Mouse (Mus musculus): ENCODE data around the gene Car6. TPM values are rescaled to one million over a fixed set of nuclear protein-coding genes. Genes with fewer than 3 reads are reported as not detected.

Car6 gene
- total RNA-seq, 2 experiments from 2014 or later: not detected

DNA sequence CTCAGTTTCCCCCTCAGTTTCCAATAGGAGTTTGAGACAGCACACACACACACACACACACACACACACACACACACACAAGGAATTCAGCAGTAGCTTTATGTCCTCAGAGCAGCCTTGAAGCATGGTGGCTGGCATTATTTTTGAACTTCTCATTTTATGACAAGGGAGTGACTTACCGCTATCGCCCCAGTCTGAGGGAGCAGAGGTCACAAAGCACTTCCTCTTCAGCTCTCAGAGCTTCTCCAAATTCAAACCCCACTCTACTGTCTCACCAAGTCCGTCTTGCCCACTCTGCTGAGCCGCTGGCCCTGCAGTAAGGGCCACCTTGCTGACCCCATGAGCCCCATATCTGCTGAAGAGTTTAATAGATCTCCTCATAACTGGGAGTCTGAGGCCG is 1.6 kb upstream of the Car6 start:
- peak; percentile 92 for ATAC-seq (replicated peaks; ENCODE audit: poor library complexity, severe bottlenecking)

DNA sequence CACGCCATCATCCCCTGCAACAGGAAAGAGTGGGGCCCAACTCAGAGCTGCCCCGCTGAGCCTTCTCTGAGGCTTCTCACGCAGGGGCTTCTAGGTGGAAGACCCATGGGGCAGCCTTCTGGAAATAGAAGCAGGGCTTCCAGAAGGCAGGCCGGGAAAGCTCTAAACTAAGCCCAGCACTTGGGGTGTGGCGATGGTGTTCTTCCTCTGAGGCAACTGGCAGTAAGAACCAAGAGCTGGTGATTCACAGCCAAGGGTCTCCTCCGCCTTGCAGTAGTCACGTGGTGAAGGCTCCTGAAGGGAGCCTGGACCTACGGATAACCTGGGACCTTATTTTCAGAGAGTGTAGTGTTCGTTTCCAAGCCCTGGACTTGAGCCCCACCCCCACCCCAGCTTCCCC is 2.9 kb downstream of the Car6 start:
- no peak for ATAC-seq (replicated peaks; ENCODE audit: poor library complexity, severe bottlenecking)

DNA sequence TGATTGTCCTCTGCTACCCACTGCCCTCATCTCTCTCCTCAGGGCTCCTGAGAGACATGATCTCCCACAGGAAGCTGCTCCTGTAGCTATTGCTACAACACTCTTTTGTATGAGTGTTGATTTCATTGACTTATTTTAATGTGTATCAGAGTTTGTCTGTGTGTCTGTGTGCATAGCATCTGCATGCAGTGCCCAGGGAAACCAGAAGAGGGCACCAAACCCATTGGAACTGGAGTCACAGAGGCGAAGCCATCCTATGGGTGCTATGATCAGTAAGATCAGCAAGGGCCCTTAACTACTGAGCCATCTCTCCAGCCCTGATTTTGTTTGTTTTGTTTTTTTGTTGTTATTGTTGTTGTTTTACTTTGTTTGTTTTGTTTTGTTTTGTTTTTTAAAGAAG is 7.2 kb downstream of the Car6 start:
- ATAC-seq (replicated peaks; ENCODE audit: poor library complexity, severe bottlenecking): peak; percentile 84

DNA sequence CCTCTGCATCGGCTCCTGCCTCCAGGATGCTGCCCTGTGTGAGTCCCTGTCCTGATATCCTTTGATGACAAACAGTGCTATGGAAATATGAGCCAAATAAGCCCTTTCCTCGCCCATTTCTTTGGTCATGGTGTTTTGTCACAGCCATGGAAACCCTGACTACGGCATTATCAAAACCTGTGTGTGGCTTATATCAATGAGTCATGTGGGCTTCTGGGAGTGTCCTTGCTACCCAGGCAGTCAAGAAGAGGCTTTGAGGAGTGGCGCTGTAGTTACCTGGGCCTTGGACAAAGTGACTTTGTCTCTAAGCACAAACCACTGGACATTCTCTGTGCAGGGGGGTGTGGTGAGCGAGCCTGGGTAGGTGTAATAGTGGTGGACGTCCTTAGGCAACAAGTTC is 8.9 kb downstream of the Car6 start:
- no peak for ATAC-seq (replicated peaks; ENCODE audit: poor library complexity, severe bottlenecking)

DNA sequence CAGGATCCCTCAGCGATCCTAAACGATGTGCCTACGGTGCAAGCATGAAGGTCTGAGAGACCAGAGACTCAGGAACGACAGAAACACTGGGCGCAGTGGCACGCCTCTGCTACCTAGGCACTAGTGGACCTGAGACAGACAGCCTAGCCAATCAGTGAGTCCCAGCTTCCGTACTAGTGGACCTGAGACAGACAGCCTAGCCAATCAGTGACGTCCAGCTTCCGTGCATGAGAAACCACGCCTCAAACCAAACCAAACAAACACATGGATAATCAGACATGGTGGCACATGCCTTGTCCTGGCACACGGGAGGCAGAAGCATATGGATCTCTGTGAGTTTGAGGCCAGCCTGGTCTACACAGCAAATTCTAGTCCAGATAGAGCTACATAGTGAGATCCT is 12.9 kb downstream of the Car6 start:
- ATAC-seq (replicated peaks; ENCODE audit: poor library complexity, severe bottlenecking): no peak

DNA sequence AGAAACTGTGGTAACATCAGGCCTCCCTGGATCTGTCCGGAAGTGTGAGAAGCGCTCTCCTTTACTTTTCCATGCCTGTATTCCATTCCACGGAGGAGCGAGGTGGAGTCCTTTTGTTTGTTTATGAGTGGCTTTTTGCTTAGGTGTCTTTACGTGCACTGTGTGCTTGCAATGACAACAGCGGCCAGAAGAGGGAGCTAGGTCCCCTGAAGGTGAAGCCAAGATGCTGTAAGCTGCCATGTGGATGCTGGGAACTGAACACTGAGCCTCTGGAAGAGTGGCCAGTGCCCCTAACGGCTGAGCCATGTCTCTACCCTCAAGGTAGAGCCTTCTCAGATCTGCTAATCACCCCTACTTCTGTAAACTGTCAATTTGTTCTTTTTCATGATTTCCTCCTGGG is 19.8 kb downstream of the Car6 start:
- no peak for ATAC-seq (replicated peaks; ENCODE audit: poor library complexity, severe bottlenecking)

DNA sequence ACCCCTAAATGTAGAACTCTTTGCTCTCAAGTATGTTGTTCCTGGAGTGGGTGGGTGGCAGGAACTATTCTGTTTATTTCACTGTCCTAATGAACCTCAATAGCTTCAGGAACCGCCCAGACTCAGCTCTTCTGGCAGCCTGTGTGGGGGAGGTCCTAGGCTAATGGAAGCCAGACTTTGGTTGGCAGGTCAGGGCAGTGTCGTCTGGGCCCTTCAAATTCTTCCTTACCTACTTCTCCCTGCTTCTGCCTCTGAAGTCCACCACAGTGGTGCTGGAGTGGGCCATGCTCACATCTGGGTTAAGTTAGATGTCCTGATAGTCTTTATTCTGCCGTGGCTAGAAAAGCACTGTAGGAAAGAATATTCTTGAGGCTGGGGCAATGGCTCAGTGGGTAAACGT is 23.0 kb downstream of the Car6 start:
- ATAC-seq (replicated peaks; ENCODE audit: poor library complexity, severe bottlenecking): no peak

DNA sequence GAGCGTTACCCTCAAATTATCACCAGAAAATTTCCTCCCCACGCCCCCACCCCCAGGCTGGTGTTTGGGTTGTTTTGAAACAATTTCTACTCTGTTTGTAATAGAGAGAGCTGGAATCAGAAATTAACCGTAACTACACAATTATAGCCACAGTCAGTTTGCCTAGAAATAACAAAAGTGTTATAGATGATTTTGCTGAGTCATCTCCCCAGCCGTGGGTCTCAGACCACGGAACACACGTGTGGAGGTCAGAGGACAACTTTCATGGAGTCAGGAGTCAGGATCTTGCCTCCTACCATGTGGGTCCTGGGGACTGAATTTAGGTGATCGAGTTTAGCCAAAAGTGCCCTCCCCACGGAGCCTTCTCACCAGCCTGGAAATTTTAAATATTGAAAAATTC is 24.0 kb downstream of the Car6 start:
- ATAC-seq (replicated peaks; ENCODE audit: poor library complexity, severe bottlenecking): no peak

DNA sequence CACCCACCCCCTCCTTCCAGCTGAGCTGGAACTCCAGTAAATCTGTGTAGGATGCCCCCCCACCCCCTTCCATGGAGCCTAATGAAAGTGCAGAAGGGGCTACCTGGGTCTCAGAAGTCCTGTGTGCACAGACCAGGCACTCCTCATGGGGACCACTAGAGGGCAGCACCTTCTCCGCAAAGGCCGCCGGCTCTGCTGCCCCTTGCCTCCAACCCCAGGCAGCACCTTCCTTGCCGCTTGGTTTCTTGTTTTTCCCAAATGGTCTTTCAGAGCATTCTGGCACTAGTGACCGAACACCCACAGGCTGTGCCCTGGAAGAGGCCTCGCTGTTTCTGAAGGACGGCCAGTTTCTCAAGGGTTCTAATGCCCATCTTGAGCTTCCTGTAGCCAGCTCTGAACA is 24.6 kb downstream of the Car6 start:
- ATAC-seq (replicated peaks; ENCODE audit: poor library complexity, severe bottlenecking): peak; percentile 89

DNA sequence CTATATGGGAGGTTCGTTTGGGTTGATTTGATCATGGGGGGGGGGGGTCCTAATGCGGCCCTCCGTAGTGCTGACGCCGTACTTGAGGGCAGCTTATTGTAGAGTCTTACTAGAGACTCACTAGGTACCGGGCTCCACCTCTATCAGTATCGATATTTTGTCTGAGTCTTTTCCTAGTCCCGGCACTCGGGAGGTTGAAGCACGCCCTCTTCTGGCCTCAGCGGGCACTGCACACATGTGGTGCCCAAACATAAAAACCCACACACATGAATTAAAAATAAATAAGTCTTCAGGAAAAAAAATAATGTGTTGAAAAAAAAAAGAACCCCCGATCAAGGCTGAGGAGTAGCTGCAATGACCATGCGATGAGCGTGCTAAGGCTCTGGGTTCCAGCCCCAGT is 27.1 kb downstream of the Car6 start:
- ATAC-seq (replicated peaks; ENCODE audit: poor library complexity, severe bottlenecking): no peak

DNA sequence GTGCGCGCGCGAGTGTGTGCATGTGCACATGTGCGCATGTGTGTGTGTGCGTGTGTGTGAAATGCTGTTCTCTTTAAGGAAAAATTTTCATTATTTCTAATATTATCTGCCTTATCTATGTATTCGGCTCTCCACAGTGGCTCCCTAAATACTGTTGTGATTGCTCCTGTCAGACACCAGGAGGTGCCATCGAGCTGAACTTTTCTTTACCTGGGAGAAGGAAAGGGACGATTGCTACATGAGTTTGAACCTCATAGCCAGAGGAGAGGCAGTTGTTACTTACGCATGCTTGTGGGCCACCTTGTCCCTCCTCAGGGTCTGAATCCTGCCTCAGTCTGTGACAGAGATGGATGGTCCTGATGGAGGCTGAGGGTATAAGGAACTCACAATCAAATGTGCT is 27.9 kb downstream of the Car6 start:
- peak; percentile 73 for ATAC-seq (replicated peaks; ENCODE audit: poor library complexity, severe bottlenecking)

DNA sequence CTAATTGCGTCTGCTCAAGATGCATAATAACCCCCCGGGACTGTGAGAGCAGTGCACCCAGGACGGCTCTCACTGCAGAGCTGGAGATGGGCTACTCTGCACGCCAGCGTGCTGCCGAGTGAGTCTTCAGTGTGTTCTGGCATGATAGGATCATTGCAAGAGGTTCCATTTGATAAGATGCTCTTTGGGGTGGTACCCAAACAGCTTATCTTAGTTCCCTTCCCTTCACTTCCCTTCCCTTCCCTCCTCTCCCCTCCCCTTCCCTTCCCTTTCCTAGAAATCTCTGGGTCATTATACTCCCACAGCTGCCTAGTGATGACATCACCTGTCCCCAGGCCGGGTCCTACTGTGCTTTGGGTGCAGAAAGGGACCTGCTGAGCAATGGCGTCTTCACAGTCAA is 29.0 kb downstream of the Car6 start:
- ATAC-seq (replicated peaks; ENCODE audit: poor library complexity, severe bottlenecking): no peak

DNA sequence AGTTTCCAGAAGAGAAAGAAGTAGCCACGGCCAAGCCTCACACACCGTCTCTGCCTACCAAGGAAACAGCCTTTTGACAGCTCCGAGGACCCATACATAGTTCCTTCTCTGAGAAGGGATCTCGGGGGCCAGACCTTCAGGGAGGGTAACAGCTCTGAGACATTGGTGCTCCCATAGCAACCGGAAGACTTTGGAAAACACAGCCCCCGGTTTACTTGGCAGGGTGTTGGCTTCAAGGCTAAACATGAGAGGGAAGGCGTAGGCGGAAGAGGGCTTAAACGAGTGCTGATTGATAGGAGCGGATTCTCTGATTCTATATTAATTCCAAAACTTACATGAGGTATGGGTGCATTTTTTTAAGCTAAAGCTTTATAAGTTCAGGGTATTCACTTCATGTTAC is 32.7 kb downstream of the Car6 start:
- ATAC-seq (replicated peaks; ENCODE audit: poor library complexity, severe bottlenecking): no peak

DNA sequence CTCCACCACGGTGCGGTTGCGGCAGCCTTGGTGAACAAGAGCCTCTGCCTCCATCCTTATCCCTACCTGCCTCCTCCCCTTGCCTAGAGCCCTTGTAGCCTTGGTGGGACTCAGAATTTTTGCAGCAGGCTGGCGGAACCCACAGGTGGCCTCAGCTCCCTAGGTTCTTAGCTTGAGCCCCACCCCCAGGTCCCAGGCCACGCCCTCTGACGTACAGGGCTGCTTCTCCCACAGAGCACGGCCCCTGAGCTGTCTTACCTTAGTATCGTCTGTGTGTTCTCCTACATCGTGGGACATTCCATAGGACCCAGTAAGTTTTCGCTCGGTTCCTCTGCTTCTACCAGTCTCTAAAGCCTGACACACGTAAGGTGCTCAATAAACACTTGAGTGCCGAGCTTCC is 36.3 kb downstream of the Car6 start:
- ATAC-seq (replicated peaks; ENCODE audit: poor library complexity, severe bottlenecking): no peak

DNA sequence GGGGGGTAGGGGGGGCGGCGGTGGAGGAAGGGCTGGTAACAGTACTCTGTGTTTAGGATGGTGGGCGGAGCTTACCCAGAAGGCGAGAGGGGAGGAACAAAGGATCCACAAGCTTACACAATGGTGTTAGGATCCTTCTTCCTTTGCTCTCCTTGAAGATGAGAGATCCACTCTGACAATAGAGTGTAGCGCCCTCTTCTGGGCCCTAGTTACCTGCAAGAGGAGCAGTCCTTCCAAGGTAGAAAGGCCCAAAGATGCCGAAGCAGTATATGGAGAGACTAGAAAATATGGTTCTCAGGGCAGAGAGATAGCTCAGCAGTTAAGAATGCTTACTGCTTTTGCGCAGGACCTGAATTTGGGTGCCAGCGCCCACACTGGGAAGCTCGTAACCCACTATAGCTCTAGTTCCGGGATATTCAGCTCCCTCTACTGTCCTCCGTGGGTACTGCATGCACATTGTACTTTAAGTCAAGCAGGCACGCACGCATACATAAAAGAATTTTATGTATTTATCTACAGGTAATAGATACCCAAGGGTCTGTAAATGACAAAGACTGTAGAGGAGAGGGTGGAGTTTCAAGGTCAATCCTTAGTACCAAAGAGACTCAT is 38.5 kb downstream of the Car6 start:
- no peak for ATAC-seq (replicated peaks; ENCODE audit: poor library complexity, severe bottlenecking)

DNA sequence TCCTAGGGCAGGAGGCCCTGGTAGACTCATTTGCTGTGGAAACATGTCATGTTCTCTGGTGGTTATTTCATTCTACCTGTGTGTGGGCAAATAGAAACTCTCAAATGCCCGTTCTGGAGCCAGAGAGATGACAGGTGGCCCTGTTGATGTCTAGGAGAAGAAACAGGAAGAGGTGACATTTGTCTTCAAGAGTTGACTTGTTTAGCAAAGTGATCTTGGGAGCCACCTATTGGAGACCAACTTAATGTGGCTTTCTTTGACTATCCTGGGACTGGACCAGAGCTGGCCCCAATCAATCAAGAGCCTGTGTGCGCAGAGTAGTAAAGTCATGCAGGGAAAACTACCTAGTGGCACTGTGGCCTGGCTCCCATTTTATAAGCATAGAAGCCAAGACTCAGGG is 41.7 kb downstream of the Car6 start:
- ATAC-seq (replicated peaks; ENCODE audit: poor library complexity, severe bottlenecking): no peak

DNA sequence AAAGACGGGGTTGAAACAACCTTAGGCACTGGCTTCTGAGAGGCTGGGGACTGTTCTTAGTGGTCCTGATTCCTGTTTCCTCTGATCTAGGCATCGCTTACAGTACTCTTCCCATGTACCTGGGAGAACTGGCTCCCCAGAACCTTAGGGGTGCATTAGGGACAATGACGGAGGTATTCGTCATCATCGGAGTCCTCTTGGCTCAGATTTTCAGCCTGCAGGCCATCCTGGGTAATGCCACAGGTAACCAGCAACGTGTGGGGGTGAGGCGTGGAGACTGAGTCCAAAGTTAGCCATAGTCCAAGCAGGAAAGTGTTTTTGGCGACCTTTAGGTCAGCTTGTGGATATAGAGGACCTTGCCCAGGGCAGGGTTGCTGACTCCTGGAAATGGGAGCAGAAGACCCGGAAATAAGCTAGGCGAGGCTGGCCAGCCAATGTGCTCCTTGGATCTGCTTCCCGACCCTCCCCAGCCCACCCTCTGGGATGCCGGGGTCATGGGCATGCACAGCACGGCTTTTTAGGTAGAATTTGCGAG is 43.7 kb downstream of the Car6 start:
- ATAC-seq (replicated peaks; ENCODE audit: poor library complexity, severe bottlenecking): no peak

DNA sequence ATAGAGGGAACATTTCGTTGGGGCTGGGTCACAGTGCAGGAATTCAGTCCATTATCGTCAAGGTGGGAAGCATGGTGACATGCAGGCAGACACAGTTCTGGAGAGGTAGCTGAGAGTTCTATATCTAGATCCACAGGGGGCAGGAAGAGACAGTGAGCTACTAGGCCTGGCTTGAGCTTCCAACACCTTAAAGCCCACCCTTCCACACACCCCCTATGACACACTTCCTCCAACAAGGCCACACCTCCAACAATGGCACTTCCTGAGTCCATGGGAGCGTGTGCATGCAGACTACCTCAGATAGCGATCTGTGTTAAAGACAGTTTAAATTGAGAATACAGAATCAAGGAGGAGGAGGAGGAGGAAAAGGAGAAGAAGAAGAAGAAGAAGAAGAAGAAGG is 45.4 kb downstream of the Car6 start:
- peak; percentile 87 for ATAC-seq (replicated peaks; ENCODE audit: poor library complexity, severe bottlenecking)

DNA sequence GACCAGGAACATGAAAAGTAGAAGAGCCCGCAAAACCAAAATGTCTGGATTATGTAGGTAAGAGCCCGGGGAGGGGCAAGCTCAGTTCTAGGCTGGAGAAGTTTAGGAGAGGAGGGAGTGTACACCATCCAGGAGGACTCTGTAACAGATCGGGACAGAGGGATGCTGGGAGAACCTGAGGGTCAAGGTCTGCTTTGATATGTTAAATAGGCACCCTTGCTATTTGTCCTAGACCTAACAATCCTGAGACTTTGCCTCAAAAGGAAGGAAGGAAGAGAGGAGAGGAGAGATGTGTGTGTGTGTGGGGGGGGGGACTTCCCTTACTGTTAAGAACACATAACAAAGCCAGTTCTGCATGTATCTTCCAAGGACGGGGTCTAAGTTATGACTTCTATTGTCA is 45.8 kb downstream of the Car6 start:
- no peak for ATAC-seq (replicated peaks; ENCODE audit: poor library complexity, severe bottlenecking)

DNA sequence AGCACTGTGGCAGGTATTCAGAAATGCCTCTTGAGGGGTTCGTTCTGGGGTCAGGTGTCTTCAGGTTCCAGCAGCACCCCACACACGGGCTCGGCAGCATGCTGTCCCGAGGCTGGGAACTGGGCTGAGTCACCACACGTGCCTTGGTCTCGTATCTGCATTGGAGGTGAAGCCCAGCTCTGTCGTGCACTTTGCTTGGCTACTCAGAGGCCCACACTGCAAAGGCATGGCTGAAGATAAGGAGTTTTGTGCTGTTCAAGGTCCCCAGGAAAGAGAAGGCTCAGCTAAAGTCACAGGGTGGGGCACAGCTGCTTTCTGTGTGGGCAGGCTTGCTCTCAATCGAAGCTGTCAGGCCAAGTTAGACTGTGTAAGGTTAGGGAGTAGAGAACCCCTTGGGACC is 48.6 kb downstream of the Car6 start:
- ATAC-seq (replicated peaks; ENCODE audit: poor library complexity, severe bottlenecking): no peak

DNA sequence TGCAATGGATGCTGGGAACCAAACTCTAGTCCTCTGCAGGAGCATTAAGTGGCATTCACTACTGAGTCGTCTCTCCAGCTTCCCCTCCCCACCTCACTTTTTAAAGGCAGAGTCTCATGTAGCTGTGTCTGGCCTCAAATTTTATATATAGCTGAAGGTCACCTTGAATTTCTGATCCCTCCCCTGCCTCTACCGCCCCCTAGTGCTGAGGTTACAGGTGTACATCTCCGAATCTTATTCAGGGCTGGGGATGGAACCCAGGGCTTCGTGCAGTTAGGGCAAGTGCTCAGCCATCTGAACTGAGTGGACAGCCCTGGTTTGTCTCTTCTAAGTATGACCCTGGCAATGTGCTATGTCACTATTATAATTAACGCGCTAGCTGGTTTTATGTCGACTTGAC is 50.1 kb downstream of the Car6 start:
- no peak for ATAC-seq (replicated peaks; ENCODE audit: poor library complexity, severe bottlenecking)

DNA sequence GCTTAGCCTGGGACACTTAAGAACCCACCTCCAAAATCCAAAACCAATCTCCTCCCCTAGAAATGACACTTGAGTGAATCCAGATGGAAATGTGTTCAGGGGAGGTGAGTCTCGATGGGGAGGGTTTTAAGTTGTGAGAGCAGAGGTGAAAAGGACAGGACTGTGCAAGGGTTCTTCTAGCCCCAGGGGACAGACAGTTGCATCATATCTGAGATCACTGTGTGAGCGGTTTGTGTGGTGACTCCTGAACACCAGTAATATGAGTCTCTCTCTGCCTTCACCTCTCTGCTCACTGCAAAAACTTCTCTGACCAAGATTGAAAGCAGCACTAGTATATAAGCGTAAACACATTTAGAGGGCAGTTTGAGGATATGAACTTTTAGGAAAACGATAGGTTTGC is 54.8 kb downstream of the Car6 start:
- no peak for ATAC-seq (replicated peaks; ENCODE audit: poor library complexity, severe bottlenecking)

DNA sequence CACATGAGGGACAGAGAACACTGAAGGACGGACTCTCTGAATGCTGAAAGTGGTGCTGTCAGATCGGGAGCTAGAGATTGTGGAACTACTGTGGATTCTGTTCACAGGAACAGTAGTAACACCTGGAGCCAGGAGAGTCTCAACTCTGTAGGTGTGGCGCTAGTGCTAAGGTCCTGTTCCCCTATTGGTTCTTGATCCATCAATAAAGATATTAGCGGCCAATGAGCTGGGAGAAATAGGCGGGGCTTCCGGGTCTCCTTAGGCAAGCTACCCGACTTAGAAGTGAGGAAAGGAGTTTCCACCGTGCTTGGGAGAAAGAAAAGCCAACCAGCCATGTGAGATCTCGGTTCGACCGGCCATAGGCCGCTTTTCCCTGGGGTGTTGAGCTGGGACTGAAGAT is 56.9 kb downstream of the Car6 start:
- ATAC-seq (replicated peaks; ENCODE audit: poor library complexity, severe bottlenecking): no peak
